Mouse (Mus musculus): ENCODE data around the gene AW549877. TPM values are rescaled to one million over a fixed set of nuclear protein-coding genes. Genes with fewer than 3 reads are reported as not detected.

The AW549877 gene
- total RNA-seq, 2 experiments from 2014 or later, result 46.6 to 47.1 TPM

- no peak for TF ChIP-seq CTCF (IDR thresholded peaks at IDR 0.05)
- intact Hi-C loops (cut with DNase I), result no loop called here
- Histone ChIP-seq H3K27ac (no peak overlapping the region), H3K4me3 (no peak overlapping the region)
- no peak for DNase-seq (ENCODE audit: extremely low spot score in 1 of 2, low spot score in 2 of 2)
Measured at GRCm38 (mm10) chr15:3933466-3933865, 62.1 kb downstream of the AW549877 start.

Other genes starting within 250 kb of the AW549877 start
- 1 to 10 TPM; 7.8 to 8.1 TPM for gene Fbxo4, start 16.2 kb downstream of the AW549877 start, total RNA-seq (2021)
- gene Oxct1, start 30.6 kb upstream of the AW549877 start, total RNA-seq (2021), result 100 to 1,000 TPM; 279 to 316 TPM

Measured in left cerebral cortex, adult 2 months (tissue).